Mouse (Mus musculus) stomach, embryonic 16.5 days (tissue): ENCODE measurements around the gene C2cd4b. TPM values are rescaled to one million over a fixed set of nuclear protein-coding genes. Genes with fewer than 3 reads are reported as not detected.

ENCODE experiments used
- ATAC-seq: fragments of 200-750 bp; cut with Nextera tagmentation; 2 replicates; pipeline ENCODE4 v1.8.0; 2017; ENCODE audit warnings: moderate number of reproducible peaks, moderate TSS enrichment; ENCODE audit not compliant: insufficient read depth, low FRiP score
- H3K27ac ChIP-seq: fragments of 300-500 bp; sonication (generic); 2 replicates; pipeline ENCODE4 v1.5.1; 2014; ENCODE audit warnings: low read length
- H3K27me3 ChIP-seq: fragments of 300-500 bp; sonication (generic); 2 replicates; pipeline ENCODE4 v1.6.1; 2014; ENCODE audit warnings: low read length, control low read depth, mixed read lengths; ENCODE audit not compliant: control insufficient read depth, insufficient read depth
- H3K36me3 ChIP-seq: fragments of 300-500 bp; sonication (generic); 2 replicates; pipeline ENCODE4 v1.6.1; 2014; ENCODE audit warnings: low read length; ENCODE audit not compliant: control insufficient read depth, insufficient read depth
- H3K4me1 ChIP-seq: fragments of 300-500 bp; sonication (generic); 2 replicates; pipeline ENCODE4 v1.6.1; 2014; ENCODE audit warnings: low read length, control low read depth, mixed read lengths; ENCODE audit not compliant: control insufficient read depth, insufficient read depth
- H3K4me2 ChIP-seq: fragments of 300-500 bp; sonication (generic); 2 replicates; pipeline ENCODE4 v1.6.1; 2014; ENCODE audit warnings: low read depth, low read length, mixed read lengths
- H3K4me3 ChIP-seq: fragments of 300-500 bp; sonication (generic); replicated peaks from 2 replicates; pipeline ENCODE4 v1.5.1; 2014; ENCODE audit warnings: mild to moderate bottlenecking, low read length
- H3K9ac ChIP-seq: fragments of 300-500 bp; sonication (generic); 2 replicates; pipeline ENCODE4 v1.6.1; 2014; ENCODE audit warnings: low read length
- H3K9me3 ChIP-seq: fragments of 300-500 bp; sonication (generic); replicated peaks from 2 replicates; pipeline ENCODE4 v1.6.1; 2016; ENCODE audit warnings: low read length, control low read depth; ENCODE audit not compliant: control insufficient read depth
- WGBS: fragments of 180-500 bp; shearing (Covaris S2); extraction: QIAGEN DNeasy Blood & Tissue Kit; methylation state at CpG from one replicate; pipeline ENCODE4 v1.1.7; 2014; 5-methylcytosine and 5-hydroxymethylcytosine counted together
- polyA plus RNA-seq: library from polyadenylated mRNA; unstranded; fragments of >200 nt; fragmentation: Nextera tagmentation; extraction: Ambion mirVana; gene quantifications from 2 replicates; pipeline ENCODE4 v1.2.1, GENCODE M21; 2015

Gene C2cd4b
- polyA plus RNA-seq, result not detected in 2 replicates

GRCm38 (mm10) chr9:67759163-67759955 lies at the start of gene C2cd4b:
TSS of gene C2cd4b (plus strand) at chr9:67759437.
- Histone ChIP-seq H3K4me1 (peaks cover 3% of the 10 kb centered on the region), H3K27me3 (peaks cover 14% of the 10 kb centered on the region; the same call in 1 of the 2 replicates), H3K4me3 (peak within 1 kb of the TSS; percentile 58), H3K4me2 (peak within 1 kb of the TSS; percentile 84), H3K36me3 (no peaks in the 10 kb centered on the region), H3K27ac (no peak within 1 kb of the TSS), H3K9ac (peak within 1 kb of the TSS; percentile 74), H3K9me3 (no peaks in the 10 kb centered on the region)
- peak; percentile 86; the same call in 1 of the 2 replicates for ATAC-seq
- 1% methylated on average over 49 of the region's 49 CpGs for WGBS

- Histone ChIP-seq H3K27me3 (no peaks in the 10 kb centered on the region), H3K9me3 (no peaks in the 10 kb centered on the region), H3K27ac (no peak overlapping the region), H3K4me2 (no peak overlapping the region), H3K4me3 (no peak overlapping the region), H3K9ac (no peak overlapping the region), H3K4me1 (peaks cover 7% of the 10 kb centered on the region; the same call in 1 of the 2 replicates), H3K36me3 (no peaks in the 10 kb centered on the region)
- ATAC-seq, result peak; percentile 44; the same call in 1 of the 2 replicates
- WGBS, result 36% methylated on average over 15 of the region's 15 CpGs
Measured at GRCm38 (mm10) chr9:67711051-67711877, 48.0 kb upstream of the C2cd4b start.

GRCm38 (mm10) chr9:67712146-67712545 lies 47.1 kb upstream of the C2cd4b start:
- Histone ChIP-seq H3K27ac (no peak overlapping the region), H3K27me3 (no peaks in the 10 kb centered on the region), H3K4me2 (no peak overlapping the region), H3K9me3 (no peaks in the 10 kb centered on the region), H3K9ac (no peak overlapping the region), H3K4me3 (no peak overlapping the region), H3K36me3 (no peaks in the 10 kb centered on the region), H3K4me1 (peaks cover 7% of the 10 kb centered on the region; the same call in 1 of the 2 replicates)
- 64% methylated on average over 9 of the region's 9 CpGs for WGBS
- no peak for ATAC-seq

- H3K4me2 ChIP-seq, result no peak overlapping the region
- no peak overlapping the region for H3K27ac ChIP-seq
- ATAC-seq, result no peak
- no peaks in the 10 kb centered on the region for H3K36me3 ChIP-seq
- H3K4me1 ChIP-seq, result no peaks in the 10 kb centered on the region
- H3K4me3 ChIP-seq, result no peak overlapping the region
- H3K9me3 ChIP-seq, result no peaks in the 10 kb centered on the region
- WGBS, result 87% methylated on average over 3 of the region's 3 CpGs
- H3K9ac ChIP-seq, result no peak overlapping the region
- no peaks in the 10 kb centered on the region for H3K27me3 ChIP-seq
Measured at GRCm38 (mm10) chr9:67717081-67717480, 42.2 kb upstream of the C2cd4b start.

- H3K36me3 ChIP-seq, result no peaks in the 10 kb centered on the region
- no peaks in the 10 kb centered on the region for H3K27me3 ChIP-seq
- no peak overlapping the region for H3K9ac ChIP-seq
- H3K4me2 ChIP-seq, result no peak overlapping the region
- WGBS, result 62% methylated on average over 3 of the region's 3 CpGs
- no peak overlapping the region for H3K4me3 ChIP-seq
- no peak overlapping the region for H3K27ac ChIP-seq
- no peak for ATAC-seq
- H3K9me3 ChIP-seq, result no peaks in the 10 kb centered on the region
- H3K4me1 ChIP-seq, result no peaks in the 10 kb centered on the region
Measured at GRCm38 (mm10) chr9:67718596-67718995, 40.6 kb upstream of the C2cd4b start.

- Histone ChIP-seq H3K27ac (no peak overlapping the region), H3K9ac (no peak overlapping the region), H3K4me3 (no peak overlapping the region), H3K4me2 (no peak overlapping the region), H3K9me3 (no peaks in the 10 kb centered on the region), H3K4me1 (no peaks in the 10 kb centered on the region), H3K27me3 (no peaks in the 10 kb centered on the region), H3K36me3 (no peaks in the 10 kb centered on the region)
- WGBS, result 79% methylated on average over 3 of the region's 3 CpGs
- no peak for ATAC-seq
Measured at GRCm38 (mm10) chr9:67720150-67720549, 39.1 kb upstream of the C2cd4b start.

- Histone ChIP-seq H3K9ac (no peak overlapping the region), H3K9me3 (no peaks in the 10 kb centered on the region), H3K27ac (no peak overlapping the region), H3K36me3 (no peaks in the 10 kb centered on the region), H3K27me3 (no peaks in the 10 kb centered on the region), H3K4me2 (no peak overlapping the region), H3K4me1 (no peaks in the 10 kb centered on the region), H3K4me3 (no peak overlapping the region)
- no peak for ATAC-seq
- 80% methylated on average over 8 of the region's 8 CpGs for WGBS
Measured at GRCm38 (mm10) chr9:67722378-67722777, 36.9 kb upstream of the C2cd4b start.

GRCm38 (mm10) chr9:67725196-67725595 lies 34.0 kb upstream of the C2cd4b start:
- Histone ChIP-seq H3K9ac (no peak overlapping the region), H3K4me1 (no peaks in the 10 kb centered on the region), H3K27ac (no peak overlapping the region), H3K4me3 (no peak overlapping the region), H3K27me3 (no peaks in the 10 kb centered on the region), H3K9me3 (no peaks in the 10 kb centered on the region), H3K4me2 (no peak overlapping the region), H3K36me3 (no peaks in the 10 kb centered on the region)
- no peak for ATAC-seq
- WGBS, result 54% methylated on average over 3 of the region's 3 CpGs

- Histone ChIP-seq H3K27me3 (no peaks in the 10 kb centered on the region), H3K4me3 (no peak overlapping the region), H3K4me1 (no peaks in the 10 kb centered on the region), H3K4me2 (no peak overlapping the region), H3K27ac (no peak overlapping the region), H3K36me3 (no peaks in the 10 kb centered on the region), H3K9me3 (no peaks in the 10 kb centered on the region), H3K9ac (no peak overlapping the region)
- no peak for ATAC-seq
- 90% methylated on average over 15 of the region's 15 CpGs for WGBS
Measured at GRCm38 (mm10) chr9:67733716-67734115, 25.5 kb upstream of the C2cd4b start.
